Mouse (Mus musculus): Measurements from ENCODE around the gene Klf7. TPM values are rescaled to one million over a fixed set of nuclear protein-coding genes. Genes with fewer than 3 reads are reported as not detected.

Klf7 gene
- 10 to 100 TPM; 31.5 to 41.0 TPM for total RNA-seq (2023)

DNA sequence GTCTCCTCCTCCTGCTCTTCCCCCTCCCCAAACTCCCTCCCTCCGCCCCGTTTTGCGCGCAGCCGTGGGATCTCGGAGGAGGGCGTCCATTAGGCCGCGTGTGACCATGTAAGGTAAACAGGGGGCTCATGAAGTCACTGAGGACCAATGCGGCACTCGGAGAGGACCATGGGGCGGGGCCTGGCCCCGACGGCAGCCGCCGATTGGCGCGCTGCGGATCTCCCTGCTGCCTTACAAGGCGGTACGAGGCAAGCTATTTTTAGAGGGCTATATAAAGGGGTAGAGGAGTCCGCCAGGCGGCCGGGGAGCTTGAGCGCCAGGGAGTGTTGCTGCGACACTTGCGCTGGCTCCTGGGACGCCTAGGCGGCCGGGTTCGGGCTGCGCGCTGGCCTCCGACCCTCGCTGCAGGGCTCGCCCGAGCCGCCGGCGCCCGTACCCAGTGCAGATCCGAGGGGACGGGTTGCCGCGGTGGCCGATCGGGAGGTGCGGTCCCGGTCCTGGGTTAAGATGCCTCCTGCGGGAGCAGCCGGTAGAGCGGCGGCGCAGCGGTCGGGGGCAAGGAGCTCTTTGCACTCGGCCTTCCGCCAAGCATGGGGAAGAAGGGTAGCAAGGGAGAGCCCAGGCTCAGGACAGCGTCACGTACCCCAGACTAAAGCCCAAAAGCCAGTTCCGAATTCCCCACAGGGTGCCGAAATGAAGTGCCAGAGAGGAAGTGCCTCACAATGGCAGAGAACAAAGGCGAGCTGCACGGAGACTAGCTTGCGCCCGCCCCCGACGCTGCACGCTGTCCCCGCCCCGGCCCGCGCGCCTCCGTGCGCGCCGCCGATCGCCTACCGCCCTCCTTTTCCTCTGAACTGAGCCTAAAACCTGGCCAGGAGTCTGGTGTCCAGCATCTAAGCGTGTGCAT lies at the start of gene Klf7:
TSS of gene Klf7 (minus strand) at position 724 of the 907 bp plus-strand sequence.

